In the genomic region with DNA sequence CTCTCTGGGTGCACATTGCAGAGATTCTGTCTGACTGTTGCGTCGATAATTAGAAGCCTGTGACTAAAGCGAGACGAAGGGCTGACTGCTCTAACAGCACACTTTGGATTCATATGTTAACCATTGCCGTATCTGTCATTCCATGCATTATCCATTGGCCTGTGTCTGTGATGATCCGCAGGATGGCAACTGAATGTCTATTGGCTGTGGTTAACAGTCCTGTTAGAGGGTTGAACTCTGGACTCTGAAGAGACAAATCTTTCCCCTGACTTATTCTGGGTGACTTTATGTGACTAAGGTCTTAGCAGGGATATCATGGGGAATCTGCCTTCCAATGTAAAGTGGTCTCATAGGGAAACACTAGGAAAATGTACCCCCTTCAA, we compare ENCODE assay signal across 30 mouse cellular contexts.
DNase-seq lines count a peak whose midpoint lies in the region; ATAC-seq and TF ChIP-seq lines count a peak whose summit lies in the region.
"Had no signal": no experiment of that assay in that cellular context is flagged by ENCODE, and none has a peak within 500 bp of the region (broad histone marks: within the 10 kb centered on the region; RNA-seq: fewer than 3 reads in every experiment).

No protein-coding gene starts in this region.

- no peaks in the 10 kb centered on the region for H3K27me3 ChIP-seq in CH12.LX (replicated peaks)
- no peaks in the 10 kb centered on the region for H3K27me3 ChIP-seq in stomach, embryonic 16.5 days (ENCODE audit: control insufficient read depth, insufficient read depth, low read length)
- peaks cover 10% of the 10 kb centered on the region; the same call in 1 of the 2 replicates for H3K27me3 ChIP-seq in forebrain, embryonic 10.5 days (ENCODE audit: poor library complexity, severe bottlenecking)
- H3K27me3 ChIP-seq: embryonic facial prominence, embryonic 13.5 days; forebrain, embryonic 13.5 days; heart, embryonic 12.5 days; heart, embryonic 15.5 days had no signal

- no peak for TF ChIP-seq CTCF in CH12.LX (conservative IDR thresholded peaks at IDR 0.05 in 1 of 2, IDR thresholded peaks at IDR 0.05 in 1 of 2; ENCODE audit: low read depth in 2 of 2, low read length in 2 of 2)

- no peak overlapping the region for H3K4me3 ChIP-seq in CH12.LX (replicated peaks in 1 of 3; ENCODE audit: low read depth in 2 of 3, low read length in 2 of 3, poor library complexity in 1 of 3)
- no peak overlapping the region for H3K4me3 ChIP-seq in stomach, embryonic 16.5 days (replicated peaks; ENCODE audit: low read length)
- H3K4me3 ChIP-seq in forebrain, embryonic 10.5 days, result no peak overlapping the region
- H3K4me3 ChIP-seq: embryonic facial prominence, embryonic 10.5 days; embryonic facial prominence, embryonic 13.5 days; erythroblast, embryonic 14.5 days; forebrain, embryonic 13.5 days; heart, embryonic 12.5 days; heart, embryonic 15.5 days; hindbrain, embryonic 10.5 days; hindbrain, embryonic 13.5 days had no signal

- H3K27ac ChIP-seq in CH12.LX (ENCODE audit: insufficient read depth, low read depth), result peak overlapping the region; percentile 32; the same call in 1 of the 2 replicates
- peak overlapping the region; percentile 9; the same call in 1 of the 2 replicates for H3K27ac ChIP-seq in stomach, embryonic 16.5 days (ENCODE audit: low read length)
- no peak overlapping the region for H3K27ac ChIP-seq in forebrain, embryonic 10.5 days
- H3K27ac ChIP-seq: embryonic facial prominence, embryonic 13.5 days; forebrain, embryonic 13.5 days; heart, embryonic 15.5 days; hindbrain, embryonic 10.5 days; hindbrain, embryonic 13.5 days had no signal

- peak; percentile 12 for DNase-seq in kidney, adult 11 months
- no peak for DNase-seq in kidney, postnatal 10 days
- peak; percentile 4 for DNase-seq in kidney, postnatal 14 days
- no peak for DNase-seq in kidney, adult 18-20 months
- no peak for DNase-seq in CH12.LX (ENCODE audit: extremely low read depth)
- no peak for DNase-seq in forebrain, embryonic 10.5 days (ENCODE audit: extremely low spot score, low spot score)
- DNase-seq: adrenal gland, adult 8-10 months; adrenal gland, postnatal 25 days; B cell, adult 2 months; cerebellum, adult 11-12 months; cerebellum, adult 8-10 months; cerebellum, postnatal 10 days; cerebellum, postnatal 36 days; embryo, embryonic 11 days; gastrocnemius, postnatal 10 days; gastrocnemius, postnatal 36 days; heart, postnatal 10 days; heart, postnatal 36 days had no signal

- dilution Hi-C loops in CH12.LX (cut with MboI; ENCODE audit: extremely low pct_ligation_motif_present, extremely low pct_unique_long_range_greater_than_20kb, low sequenced_read_pairs), result no loop called here

- in situ Hi-C loops in CH12.LX (cut with MboI; ENCODE audit: low pct_ligation_motif_present, low pct_unique_long_range_greater_than_20kb, low sequenced_read_pairs), result no loop called here

- TF ChIP-seq RAD21 in CH12.LX (IDR thresholded peaks at IDR 0.05; ENCODE audit: low read depth, low read length), result no peak

- WGBS in stomach, embryonic 16.5 days, result 45% methylated on average over 6 of the region's 6 CpGs
- WGBS in forebrain, embryonic 10.5 days, result 87% methylated on average over 6 of the region's 6 CpGs

- H3K36me3 ChIP-seq in CH12.LX (replicated peaks in 1 of 2; ENCODE audit: control insufficient read depth in 1 of 2, insufficient read depth in 1 of 2, low read length in 1 of 2), result no peaks in the 10 kb centered on the region
- H3K36me3 ChIP-seq in stomach, embryonic 16.5 days (ENCODE audit: control insufficient read depth, insufficient read depth, low read length), result no peaks in the 10 kb centered on the region
- no peaks in the 10 kb centered on the region for H3K36me3 ChIP-seq in forebrain, embryonic 10.5 days (replicated peaks)
- H3K36me3 ChIP-seq: embryonic facial prominence, embryonic 10.5 days; embryonic facial prominence, embryonic 13.5 days; heart, embryonic 12.5 days; heart, embryonic 15.5 days; hindbrain, embryonic 10.5 days; hindbrain, embryonic 13.5 days had no signal

- no peaks in the 10 kb centered on the region for H3K79me2 ChIP-seq in CH12.LX (replicated peaks; ENCODE audit: control insufficient read depth, extremely low read depth, insufficient read depth, poor library complexity, severe bottlenecking)

- TF ChIP-seq POLR2A in CH12.LX (IDR thresholded peaks at IDR 0.05; ENCODE audit: low read depth, low read length), result no peak

- TF ChIP-seq EP300 in CH12.LX (IDR thresholded peaks at IDR 0.05; ENCODE audit: low read length), result no peak

- ATAC-seq in stomach, embryonic 16.5 days (ENCODE audit: insufficient read depth, low FRiP score), result no peak
- ATAC-seq: activated CD4-positive, CD25-positive, alpha-beta regulatory T cell, adult 4 months; forebrain, embryonic 13.5 days; forebrain, embryonic 16.5 days; hindbrain, embryonic 16.5 days had no signal

- no peaks in the 10 kb centered on the region for H3K9me3 ChIP-seq in CH12.LX (replicated peaks; ENCODE audit: low read length)
- no peaks in the 10 kb centered on the region for H3K9me3 ChIP-seq in stomach, embryonic 16.5 days (replicated peaks; ENCODE audit: control insufficient read depth, low read length)
- no peaks in the 10 kb centered on the region for H3K9me3 ChIP-seq in forebrain, embryonic 10.5 days
- H3K9me3 ChIP-seq: embryonic facial prominence, embryonic 10.5 days; embryonic facial prominence, embryonic 13.5 days; forebrain, embryonic 13.5 days; heart, embryonic 12.5 days; heart, embryonic 15.5 days; hindbrain, embryonic 10.5 days; hindbrain, embryonic 13.5 days had no signal

- 0 out of 2 replicates have a peak overlapping the region, but pooled peaks have one; percentile 14 for H3K4me2 ChIP-seq in CH12.LX (ENCODE audit: insufficient read depth, low read depth, poor library complexity, severe bottlenecking)
- H3K4me2 ChIP-seq in stomach, embryonic 16.5 days (ENCODE audit: low read depth, low read length), result no peak overlapping the region
- H3K4me2 ChIP-seq: embryonic facial prominence, embryonic 13.5 days; forebrain, embryonic 13.5 days; heart, embryonic 12.5 days; heart, embryonic 15.5 days; hindbrain, embryonic 13.5 days had no signal

- peaks cover 16 to 62% of the 10 kb centered on the region in 2 experiments for H3K4me1 ChIP-seq in CH12.LX (ENCODE audit: control insufficient read depth in 1 of 2, insufficient read depth in 2 of 2)
- no peaks in the 10 kb centered on the region for H3K4me1 ChIP-seq in stomach, embryonic 16.5 days (ENCODE audit: control insufficient read depth, insufficient read depth, low read length)
- peaks cover 41% of the 10 kb centered on the region for H3K4me1 ChIP-seq in forebrain, embryonic 10.5 days
- H3K4me1 ChIP-seq: forebrain, embryonic 13.5 days had no signal

- H3K9ac ChIP-seq in CH12.LX (ENCODE audit: insufficient read depth, low read depth), result no peak overlapping the region
- H3K9ac ChIP-seq in stomach, embryonic 16.5 days (ENCODE audit: low read length), result no peak overlapping the region
- H3K9ac ChIP-seq: embryonic facial prominence, embryonic 13.5 days; forebrain, embryonic 13.5 days; heart, embryonic 12.5 days; heart, embryonic 15.5 days; hindbrain, embryonic 13.5 days had no signal

TF ChIP-seq in CH12.LX, 34 proteins besides CTCF, POLR2A, EP300 and RAD21:
- TF ChIP-seq E2F4 (IDR thresholded peaks at IDR 0.05; ENCODE audit: insufficient replicate concordance, low read depth, low read length) (no peak), ZKSCAN1 (IDR thresholded peaks at IDR 0.05; ENCODE audit: borderline replicate concordance, low read depth, low read length) (no peak), ZNF384 (IDR thresholded peaks at IDR 0.05; ENCODE audit: low read depth, low read length) (no peak), MAX (IDR thresholded peaks at IDR 0.05; ENCODE audit: low read length) (no peak), TCF12 (IDR thresholded peaks at IDR 0.05; ENCODE audit: low read depth, low read length) (no peak), JUND (conservative IDR thresholded peaks at IDR 0.05; ENCODE audit: low read depth, low read length) (no peak), CHD2 (IDR thresholded peaks at IDR 0.05; ENCODE audit: low read length) (no peak), SIN3A (IDR thresholded peaks at IDR 0.05; ENCODE audit: low read length) (no peak), MAZ (IDR thresholded peaks at IDR 0.05; ENCODE audit: low read depth, low read length) (no peak), USF2 (conservative IDR thresholded peaks at IDR 0.05; ENCODE audit: low read depth, low read length) (no peak), RCOR1 (conservative IDR thresholded peaks at IDR 0.05; ENCODE audit: low read depth, low read length) (no peak), BHLHE40 (IDR thresholded peaks at IDR 0.05; ENCODE audit: low read depth, low read length) (no peak), SMC3 (IDR thresholded peaks at IDR 0.05; ENCODE audit: low read depth, low read length) (no peak), CHD1 (IDR thresholded peaks at IDR 0.05; ENCODE audit: low read depth, low read length) (no peak), ELF1 (IDR thresholded peaks at IDR 0.05; ENCODE audit: low read depth, low read length) (no peak), TBP (conservative IDR thresholded peaks at IDR 0.05; ENCODE audit: low read depth, low read length) (no peak), ETS1 (conservative IDR thresholded peaks at IDR 0.05; ENCODE audit: low read depth, low read length) (no peak), GABPA (IDR thresholded peaks at IDR 0.05; ENCODE audit: insufficient replicate concordance, low read depth, low read length) (no peak)

Comparison
In these comparisons a context has a peak if more than half of its experiments do, and no peak if none do; other contexts are left out.
1. DNase-seq: peak in kidney, adult 11 months (single experiment) and kidney, postnatal 14 days (single experiment); none in kidney, postnatal 10 days (single experiment), kidney, adult 18-20 months (single experiment), CH12.LX (single experiment) and forebrain, embryonic 10.5 days (single experiment).